Mouse (Mus musculus) limb, embryonic 14.5 days (tissue): ENCODE data around the gene Optc. TPM values are rescaled to one million over a fixed set of nuclear protein-coding genes. Genes with fewer than 3 reads are reported as not detected.

Experiments used
- ATAC-seq: fragments of 200-750 bp; cut with Nextera tagmentation; 2 replicates; pipeline ENCODE4 v1.8.0; 2017; ENCODE audit warnings: low read depth, moderate number of reproducible peaks, moderate TSS enrichment; ENCODE audit not compliant: low FRiP score
- DNase-seq: peaks from one replicate; pipeline ENCODE4 v3.0.0-alpha.2; 2015; ENCODE audit warnings: low spot score
- H3K27ac ChIP-seq: fragments of 300-500 bp; sonication (generic); replicated peaks from 2 replicates; pipeline ENCODE4 v1.5.1; 2014; ENCODE audit warnings: low read depth, mild to moderate bottlenecking, low read length, moderate library complexity, mixed read lengths
- H3K27me3 ChIP-seq: fragments of 300-500 bp; sonication (generic); 2 replicates; pipeline ENCODE4 v1.6.1; 2014; ENCODE audit warnings: low read length, mixed read lengths; ENCODE audit not compliant: control insufficient read depth, insufficient read depth
- H3K36me3 ChIP-seq: fragments of 300-500 bp; sonication (generic); 2 replicates; pipeline ENCODE4 v1.6.1; 2014; ENCODE audit warnings: mild to moderate bottlenecking, low read length, moderate library complexity, mixed read lengths; ENCODE audit not compliant: control insufficient read depth, insufficient read depth
- H3K4me1 ChIP-seq: fragments of 300-500 bp; sonication (generic); 2 replicates; pipeline ENCODE4 v1.6.1; 2014; ENCODE audit warnings: antibody characterized with exemption, low read length, mixed read lengths; ENCODE audit not compliant: control insufficient read depth, insufficient read depth
- H3K4me2 ChIP-seq: fragments of 300-500 bp; sonication (generic); replicated peaks from 2 replicates; pipeline ENCODE4 v1.6.1; 2014; ENCODE audit warnings: low read depth, mild to moderate bottlenecking, low read length, moderate library complexity; ENCODE audit not compliant: severe bottlenecking
- H3K4me3 ChIP-seq: fragments of 300-500 bp; sonication (generic); replicated peaks from 2 replicates; pipeline ENCODE4 v1.5.1; 2014; ENCODE audit warnings: low read length
- H3K9ac ChIP-seq: fragments of 300-500 bp; sonication (generic); 2 replicates; pipeline ENCODE4 v1.6.1; 2014; ENCODE audit warnings: mild to moderate bottlenecking, low read depth, low read length, moderate library complexity; ENCODE audit not compliant: severe bottlenecking
- H3K9me3 ChIP-seq: fragments of 300-500 bp; sonication (generic); 2 replicates; pipeline ENCODE4 v1.6.1; 2016; ENCODE audit warnings: low read length; ENCODE audit not compliant: control insufficient read depth
- POLR2A ChIP-seq: fragments of 200-500 bp; IDR thresholded peaks from 2 replicates; pipeline ENCODE4 v1.8.0; 2012; ENCODE audit warnings: inconsistent platforms, mild to moderate bottlenecking, moderate library complexity, borderline replicate concordance; ENCODE audit not compliant: insufficient read depth, insufficient read length; ENCODE audit errors: extremely low read depth
- WGBS: fragments of 180-500 bp; shearing (Covaris S2); extraction: QIAGEN DNeasy Blood & Tissue Kit; methylation state at CpG from one replicate; pipeline ENCODE4 v1.1.7; 2014; 5-methylcytosine and 5-hydroxymethylcytosine counted together
- polyA plus RNA-seq, 2 experiments: library from polyadenylated mRNA; depleted of rRNA in 1 of 2; stranded (reverse) in 1 of 2; unstranded in 1 of 2; fragments of >200 nt; fragmentation: Nextera tagmentation in 1 of 2; extraction: Ambion mirVana in 1 of 2; gene quantifications; 2 replicates each; pipeline versions ENCODE4 v1.2.1 to v1.2.3; 2012 to 2014

Gene Optc
- polyA plus RNA-seq, 2 experiments = 1.1 to 2.4 TPM

- Histone ChIP-seq H3K9me3 (no peaks in the 10 kb centered on the region), H3K4me1 (peaks cover 12% of the 10 kb centered on the region), H3K9ac (no peak overlapping the region), H3K36me3 (no peaks in the 10 kb centered on the region), H3K27me3 (0 out of 2 replicates have a peak, but pooled peaks cover 2% of the 10 kb centered on the region), H3K4me3 (no peak overlapping the region), H3K4me2 (no peak overlapping the region), H3K27ac (no peak overlapping the region)
- no peak for TF ChIP-seq POLR2A
- ATAC-seq (no peak), DNase-seq (no peak)
- WGBS = 74% methylated on average over 20 of the region's 20 CpGs
Observed at GRCm38 (mm10) chr1:133859821-133860711, 47.7 kb downstream of the Optc start.

- Histone ChIP-seq H3K4me2 (no peak overlapping the region), H3K27me3 (0 out of 2 replicates have a peak, but pooled peaks cover 2% of the 10 kb centered on the region), H3K36me3 (no peaks in the 10 kb centered on the region), H3K9me3 (no peaks in the 10 kb centered on the region), H3K27ac (no peak overlapping the region), H3K4me3 (no peak overlapping the region), H3K4me1 (peaks cover 16% of the 10 kb centered on the region), H3K9ac (no peak overlapping the region)
- no peak for TF ChIP-seq POLR2A
- DNase-seq (no peak), ATAC-seq (no peak)
- WGBS = 68% methylated on average over 6 of the region's 6 CpGs
Observed at GRCm38 (mm10) chr1:133859257-133859656, 48.5 kb downstream of the Optc start.

DNA sequence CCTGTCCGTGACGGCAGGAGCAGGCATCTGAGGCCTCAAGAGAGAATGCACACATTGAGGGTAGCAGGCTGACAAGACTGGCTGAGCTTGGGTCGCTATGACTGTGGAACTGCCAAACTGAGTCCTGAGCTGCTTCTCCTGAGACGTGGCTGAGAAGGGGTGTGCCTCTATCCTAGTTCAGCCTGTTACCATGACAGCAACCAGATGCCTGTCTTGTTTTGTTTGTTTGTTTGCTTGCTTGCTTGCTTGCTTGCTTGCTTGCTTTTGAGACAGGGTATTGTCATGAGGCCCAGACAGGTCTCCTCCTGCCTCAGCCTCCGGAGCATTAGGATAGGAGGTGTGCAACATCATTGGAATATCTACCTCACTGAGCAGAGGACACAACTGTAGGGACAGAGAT lies 50.0 kb downstream of the Optc start:
- Histone ChIP-seq H3K4me3 (no peak overlapping the region), H3K36me3 (no peaks in the 10 kb centered on the region), H3K4me1 (peaks cover 8% of the 10 kb centered on the region; the same call in 1 of the 2 replicates), H3K4me2 (no peak overlapping the region), H3K27ac (no peak overlapping the region), H3K9ac (no peak overlapping the region), H3K9me3 (no peaks in the 10 kb centered on the region), H3K27me3 (0 out of 2 replicates have a peak, but pooled peaks cover 2% of the 10 kb centered on the region)
- ATAC-seq (no peak), DNase-seq (no peak)
- no peak for TF ChIP-seq POLR2A
- 71% methylated on average over 5 of the region's 5 CpGs for WGBS

GRCm38 (mm10) chr1:133857171-133857570 lies 50.6 kb downstream of the Optc start:
- no peak overlapping the region for H3K9ac ChIP-seq
- TF ChIP-seq POLR2A = no peak
- 87% methylated on average over 5 of the region's 5 CpGs for WGBS
- H3K9me3 ChIP-seq = no peaks in the 10 kb centered on the region
- no peak for ATAC-seq
- H3K36me3 ChIP-seq = no peaks in the 10 kb centered on the region
- H3K27ac ChIP-seq = no peak overlapping the region
- no peak overlapping the region for H3K4me3 ChIP-seq
- H3K27me3 ChIP-seq = 0 out of 2 replicates have a peak, but pooled peaks cover 2% of the 10 kb centered on the region
- no peak overlapping the region for H3K4me2 ChIP-seq
- no peak for DNase-seq
- H3K4me1 ChIP-seq = peaks cover 8% of the 10 kb centered on the region; the same call in 1 of the 2 replicates

- 43% methylated on average over 3 of the region's 3 CpGs for WGBS
- TF ChIP-seq POLR2A = no peak
Observed at GRCm38 (mm10) chr1:133856655-133857054, 51.1 kb downstream of the Optc start.

More at GRCm38 (mm10) chr1:133856655-133857054, 51.1 kb downstream of the Optc start:
- peaks cover 8% of the 10 kb centered on the region; the same call in 1 of the 2 replicates for H3K4me1 ChIP-seq
- ATAC-seq (no peak), DNase-seq (no peak)
- H3K9ac ChIP-seq = no peak overlapping the region
- no peak overlapping the region for H3K4me2 ChIP-seq
- H3K9me3 ChIP-seq = no peaks in the 10 kb centered on the region
- 0 out of 2 replicates have a peak, but pooled peaks cover 2% of the 10 kb centered on the region for H3K27me3 ChIP-seq
- no peak overlapping the region for H3K27ac ChIP-seq
- no peaks in the 10 kb centered on the region for H3K36me3 ChIP-seq
- no peak overlapping the region for H3K4me3 ChIP-seq
